Mouse (Mus musculus): ENCODE data around the gene Zgrf1.

DNA sequence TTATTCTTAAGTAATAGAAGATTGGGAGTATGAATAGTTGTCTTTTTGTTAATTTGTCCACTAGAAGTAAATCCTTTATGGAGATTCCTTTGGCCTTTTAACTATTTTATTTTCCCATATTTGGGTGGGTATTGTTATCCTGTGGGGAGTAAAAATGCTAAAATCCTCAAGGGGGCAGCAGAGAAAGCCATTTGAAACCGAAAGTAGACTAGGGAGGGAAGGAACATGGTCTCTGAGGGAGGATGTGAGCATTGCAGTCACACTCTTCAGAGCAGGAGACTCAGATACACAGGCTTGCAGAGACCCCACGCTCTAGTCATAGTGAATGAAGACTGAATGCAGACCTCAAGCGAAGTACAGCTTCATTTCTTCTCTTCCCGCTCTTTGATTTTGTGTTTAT, 19.3 kb downstream of the Zgrf1 start:
- TF ChIP-seq POLR2A (IDR thresholded peaks at IDR 0.05; ENCODE audit: low read depth, low read length) (no peak), CTCF (IDR thresholded peaks at IDR 0.05; ENCODE audit: borderline replicate concordance, insufficient read depth, low read length) (no peak)

Data from embryonic fibroblast, embryonic 13.5 days (primary cell).